Mouse (Mus musculus): ENCODE measurements at regions not wholly inside any gene's neighbourhood (a gene's known extent, or its start where the extent isn't known, plus 50 kb on each side); places are given as distances from the start of the nearest gene placed in this dataset.
A peak's percentile ranks its signal among the peaks of the same experiment; 100 is the strongest.
"Not testable (repeated sequence)": the region's sequence is repeated elsewhere in the genome, so short reads cannot be mapped to it uniquely, and the experiment has no call there.

DNA sequence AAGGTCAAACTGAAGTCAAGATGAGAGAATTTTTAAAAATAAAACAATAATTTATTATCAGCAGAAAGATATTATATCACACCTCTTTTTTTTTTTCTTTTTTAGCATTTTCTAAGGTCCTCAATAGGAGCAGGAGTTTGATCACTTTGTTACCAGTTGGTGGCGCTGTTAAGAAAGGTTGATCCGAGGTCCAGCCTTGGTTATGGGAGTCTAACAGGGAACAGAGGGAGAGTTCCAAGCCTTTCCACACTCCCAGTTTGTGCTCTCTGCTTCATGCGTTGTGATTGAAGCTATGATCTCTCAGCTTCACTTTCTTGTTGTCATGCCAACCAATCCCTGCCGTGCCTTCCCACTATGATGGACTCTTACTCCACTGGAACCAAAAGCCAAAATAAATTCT, 83.8 kb downstream of the Fam174a start:
- no peak for ATAC-seq (ENCODE audit: insufficient number of reproducible peaks, low FRiP score, low TSS enrichment)

DNA sequence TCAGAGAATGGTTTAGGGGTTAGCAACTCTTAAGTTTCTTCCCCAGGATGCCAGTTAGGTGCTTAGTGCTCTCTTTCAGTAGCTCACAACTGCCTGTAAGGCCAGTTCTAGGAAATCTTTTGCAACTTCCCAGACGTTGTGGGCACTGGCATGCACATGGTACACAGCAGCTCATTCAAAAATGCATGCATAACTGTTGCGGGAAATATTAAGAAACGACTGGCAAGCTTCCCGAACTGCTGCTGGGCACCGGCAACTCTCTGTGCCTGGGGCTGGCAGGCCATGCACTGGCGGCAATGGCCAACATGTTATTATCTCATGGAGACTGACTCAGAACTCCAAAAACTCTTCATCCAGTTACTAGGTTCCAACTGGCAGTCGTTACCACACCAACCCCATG, 86.3 kb downstream of the Fam174a start:
- no peak for ATAC-seq (ENCODE audit: insufficient number of reproducible peaks, low FRiP score, low TSS enrichment)

DNA sequence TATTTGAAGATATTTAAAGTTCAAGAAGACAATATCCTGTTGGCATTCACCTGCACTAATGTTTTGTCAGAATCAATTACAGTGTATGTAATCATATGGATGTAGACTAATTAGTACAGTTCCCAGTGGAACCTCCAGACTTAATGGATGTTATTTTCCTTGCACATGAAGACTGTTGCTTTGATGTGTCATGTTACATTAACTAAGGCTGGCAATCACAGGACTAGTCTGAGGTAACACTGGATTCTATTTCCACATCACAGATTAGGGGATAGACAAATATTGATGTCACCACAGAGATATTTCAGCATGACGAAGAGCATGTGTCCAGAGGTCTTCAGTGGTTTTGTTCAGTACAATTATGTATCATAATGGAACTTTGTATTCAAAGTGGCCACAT, 108.8 kb downstream of the Fam174a start:
- no peak for ATAC-seq (ENCODE audit: insufficient number of reproducible peaks, low FRiP score, low TSS enrichment)

DNA sequence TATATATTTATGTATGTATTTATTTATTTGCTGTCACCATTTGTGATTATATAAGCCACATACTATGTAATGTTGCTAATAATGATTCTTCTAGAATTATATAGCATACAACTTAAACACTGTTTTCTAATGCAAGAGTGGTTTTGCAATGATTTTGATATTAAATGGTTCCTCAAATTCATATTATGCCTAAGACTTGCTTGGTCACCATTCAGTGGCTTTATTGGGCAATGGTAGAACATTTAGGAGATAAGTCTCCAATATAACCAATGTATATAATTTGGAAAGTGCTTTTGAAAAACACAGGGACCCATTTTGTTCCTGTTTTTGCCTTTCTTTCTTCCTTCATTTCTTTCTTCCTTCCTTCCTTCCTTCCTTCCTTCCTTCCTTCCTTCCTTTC, 112.0 kb downstream of the Fam174a start:
- ATAC-seq (ENCODE audit: insufficient number of reproducible peaks, low FRiP score, low TSS enrichment) = no peak

DNA sequence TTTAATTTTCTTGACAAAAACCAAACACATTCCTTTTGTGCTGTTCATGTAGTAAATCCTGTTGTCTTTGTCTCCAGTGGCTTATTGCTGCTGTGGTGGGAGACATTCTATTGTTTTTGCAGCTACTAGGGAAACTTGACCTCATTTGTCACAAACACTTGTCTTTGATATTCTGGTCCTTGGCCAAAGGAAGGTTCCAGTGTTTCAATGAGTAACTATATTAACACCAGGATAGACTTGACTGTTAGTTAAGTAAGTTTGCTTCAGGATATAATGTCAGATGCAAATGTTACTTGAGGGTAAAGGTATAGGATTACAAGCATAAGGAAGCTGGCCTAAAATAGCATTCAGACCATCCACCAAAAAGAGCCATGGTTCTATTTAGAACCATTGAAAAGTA, 123.7 kb downstream of the Fam174a start:
- no peak for ATAC-seq (ENCODE audit: insufficient number of reproducible peaks, low FRiP score, low TSS enrichment)

DNA sequence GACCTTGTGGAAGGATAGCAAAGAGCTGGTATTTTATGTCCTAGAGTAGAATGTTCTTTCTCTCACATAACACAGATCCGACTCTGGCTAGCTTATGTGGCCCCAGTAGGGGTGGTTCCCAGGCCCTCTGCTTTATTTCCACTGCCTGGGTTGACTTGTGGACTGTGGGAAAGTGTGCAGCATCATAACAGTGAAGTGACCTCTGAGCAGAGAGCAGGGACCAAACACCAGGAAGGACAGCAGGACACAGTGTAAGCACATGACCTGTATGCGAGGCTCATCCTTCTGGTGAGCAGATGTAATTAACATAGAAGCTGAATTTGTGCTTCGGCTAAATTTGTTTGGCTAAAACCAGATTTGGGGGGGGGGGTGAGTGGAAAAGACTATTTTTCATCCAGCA, 132.1 kb downstream of the Fam174a start:
- no peak for ATAC-seq (ENCODE audit: insufficient number of reproducible peaks, low FRiP score, low TSS enrichment)

DNA sequence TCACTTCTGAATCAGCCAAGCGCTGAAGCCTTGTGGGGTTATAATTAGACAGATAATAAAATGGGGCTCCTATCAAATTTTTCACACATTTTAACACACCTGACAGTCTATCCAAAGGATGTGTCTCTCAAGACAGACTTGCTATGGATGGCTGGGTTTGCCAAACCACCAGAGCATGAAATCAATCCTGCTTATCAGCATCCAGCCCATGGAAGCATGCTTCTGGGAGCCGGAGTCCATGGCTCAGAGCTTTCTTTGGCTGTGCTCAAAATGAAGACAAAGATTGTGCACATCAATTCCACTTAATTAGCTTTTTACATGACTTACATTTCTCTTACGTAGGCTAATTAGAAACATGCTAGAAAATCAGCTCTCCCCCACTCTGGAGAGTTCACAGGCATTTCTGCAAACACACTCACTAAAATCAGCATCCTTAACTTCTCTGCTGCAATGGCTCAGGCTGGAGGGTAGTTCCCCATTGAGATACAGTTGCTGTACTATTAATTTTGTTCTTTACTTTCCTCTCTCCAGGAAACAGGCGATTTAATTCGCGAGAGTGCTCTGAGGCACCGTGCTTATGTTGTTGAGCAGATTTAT, 135.6 kb downstream of the Fam174a start:
- ATAC-seq (ENCODE audit: insufficient number of reproducible peaks, low FRiP score, low TSS enrichment) = no peak

DNA sequence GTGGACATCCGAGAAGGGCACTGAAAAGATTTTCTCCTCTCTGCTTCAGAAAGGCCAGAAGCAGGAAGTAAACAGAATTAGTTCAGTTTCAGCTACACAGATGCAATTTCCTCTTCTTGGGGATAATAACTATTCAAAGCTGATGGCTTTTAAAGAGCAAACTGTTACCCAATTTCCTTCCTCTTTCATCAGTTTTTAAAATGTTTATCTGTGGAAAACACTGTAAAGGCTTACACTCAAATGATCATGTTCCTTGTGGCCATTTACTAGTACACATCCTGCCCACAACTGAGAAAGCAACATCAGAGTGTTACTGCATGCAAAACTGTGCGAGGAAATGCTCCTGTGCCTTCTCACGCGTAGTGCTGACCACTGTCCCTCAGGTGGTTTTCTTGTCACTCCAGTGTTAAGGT, 137.5 kb downstream of the Fam174a start:
- ATAC-seq (ENCODE audit: insufficient number of reproducible peaks, low FRiP score, low TSS enrichment) = no peak

DNA sequence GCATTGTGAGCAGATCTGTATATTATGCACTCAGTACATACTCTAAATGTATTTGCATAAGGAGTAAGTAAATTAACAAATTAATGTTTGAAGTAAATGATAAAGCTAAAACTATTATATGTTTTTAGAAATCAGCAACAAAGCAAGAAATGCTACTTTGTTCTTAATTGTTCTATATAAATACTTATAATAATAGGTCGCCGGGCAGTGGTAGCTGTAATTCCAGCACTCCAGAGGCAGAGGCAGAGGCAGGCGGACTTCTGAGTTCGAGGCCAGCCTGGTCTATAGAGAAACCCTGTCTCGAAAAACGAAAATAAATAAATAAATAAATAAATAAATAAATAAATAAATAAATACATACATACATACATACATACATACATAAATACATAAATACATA, 138.3 kb downstream of the Fam174a start:
- ATAC-seq (ENCODE audit: insufficient number of reproducible peaks, low FRiP score, low TSS enrichment) = 0 out of 2 replicates have a peak, but pooled peaks have one; percentile 70

DNA sequence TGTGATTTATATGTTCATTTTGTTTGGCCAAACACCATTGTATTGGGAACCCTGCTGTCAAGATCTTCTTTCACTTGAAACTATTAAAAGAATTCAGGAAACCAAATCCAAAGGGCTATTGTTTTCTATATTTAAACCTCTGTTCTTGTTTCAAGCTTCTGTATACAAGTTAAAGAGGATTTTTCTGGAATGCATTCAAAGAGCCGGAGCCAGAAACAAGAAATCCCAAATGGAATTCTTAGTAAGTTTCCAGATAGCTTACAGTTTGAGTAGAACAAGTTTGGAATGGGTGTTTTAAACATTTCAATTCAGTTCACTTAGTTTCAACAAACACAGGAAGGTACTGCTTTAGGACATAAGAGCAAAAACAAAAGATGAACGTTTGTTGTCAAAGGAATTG, 140.8 kb downstream of the Fam174a start:
- no peak for ATAC-seq (ENCODE audit: insufficient number of reproducible peaks, low FRiP score, low TSS enrichment)

DNA sequence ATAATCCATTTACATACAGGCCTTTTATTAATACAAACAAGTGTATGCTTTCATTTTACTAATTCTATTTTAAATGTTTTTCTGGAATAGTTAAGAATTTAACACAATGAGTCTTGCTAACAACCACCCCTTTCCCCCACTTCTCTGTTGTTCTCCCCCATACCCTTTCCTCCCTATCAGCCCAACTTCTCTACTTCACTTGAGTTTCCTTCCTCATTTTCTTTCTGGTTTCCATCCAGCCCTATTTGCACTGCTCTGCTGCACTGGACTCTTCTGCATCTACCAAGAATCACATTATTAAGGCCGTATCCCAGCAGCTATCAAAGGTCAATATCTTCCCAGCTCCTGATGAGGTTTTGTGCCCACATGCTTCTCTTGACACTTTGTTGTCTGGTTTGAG, 145.9 kb downstream of the Fam174a start:
- no peak for ATAC-seq (ENCODE audit: insufficient number of reproducible peaks, low FRiP score, low TSS enrichment)

DNA sequence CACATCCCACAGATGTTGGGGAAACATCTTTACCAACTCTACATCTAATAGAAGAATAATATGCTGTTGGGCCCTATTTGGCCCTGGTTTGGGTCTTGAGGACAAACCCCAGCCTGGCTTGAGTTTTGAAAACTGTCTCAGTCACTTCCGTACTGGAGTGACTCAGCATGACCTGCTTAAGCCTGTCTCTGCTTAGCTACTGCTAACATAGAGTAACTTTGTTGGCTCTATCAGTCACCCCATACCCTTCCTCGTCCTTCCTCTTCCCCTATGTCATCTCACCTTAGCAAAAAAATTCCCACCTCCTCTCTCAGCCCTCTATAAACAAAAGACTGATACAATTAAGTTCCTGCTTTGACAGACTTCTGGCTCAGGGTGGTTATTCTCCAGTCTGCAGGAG, 154.7 kb downstream of the Fam174a start:
- no peak for ATAC-seq (ENCODE audit: insufficient number of reproducible peaks, low FRiP score, low TSS enrichment)

DNA sequence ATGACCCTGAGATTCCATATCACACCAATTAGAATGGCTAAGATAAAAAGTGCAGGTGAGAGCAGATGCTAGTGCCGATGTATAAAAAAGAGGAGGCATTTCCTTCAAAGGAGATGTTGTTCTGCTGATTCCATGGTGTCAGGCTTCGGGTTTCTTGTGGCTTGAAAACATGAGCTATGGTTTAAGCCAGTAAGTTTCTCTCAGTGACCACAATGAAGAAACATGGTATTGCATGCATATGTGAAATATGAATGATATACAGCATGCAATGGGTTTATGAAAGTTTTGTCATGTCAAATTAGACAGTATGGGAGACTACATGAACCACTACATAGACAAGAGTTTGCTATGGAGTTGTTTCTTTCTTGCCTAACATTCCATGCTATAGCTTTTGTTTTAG, 155.3 kb downstream of the Fam174a start:
- ATAC-seq (ENCODE audit: insufficient number of reproducible peaks, low FRiP score, low TSS enrichment) = no peak

DNA sequence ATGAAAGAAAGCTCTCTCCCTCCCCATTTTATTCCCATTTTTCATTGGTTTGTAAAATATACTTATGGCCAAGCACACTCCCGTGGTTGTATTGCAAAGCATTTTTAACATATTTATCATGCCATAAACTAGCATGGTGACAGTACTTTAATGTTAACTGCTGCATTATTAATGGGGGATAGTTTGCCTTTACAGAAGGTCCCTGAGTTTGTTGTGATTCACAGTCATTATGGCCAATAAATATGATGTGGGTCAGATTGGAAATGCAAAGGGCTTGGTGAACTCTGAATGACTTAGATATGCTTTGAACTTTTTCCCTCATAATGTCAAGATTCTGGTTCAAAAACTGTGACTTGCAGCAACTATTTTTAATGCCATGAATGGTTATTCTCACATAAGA, 157.1 kb downstream of the Fam174a start:
- ATAC-seq (ENCODE audit: insufficient number of reproducible peaks, low FRiP score, low TSS enrichment) = no peak

DNA sequence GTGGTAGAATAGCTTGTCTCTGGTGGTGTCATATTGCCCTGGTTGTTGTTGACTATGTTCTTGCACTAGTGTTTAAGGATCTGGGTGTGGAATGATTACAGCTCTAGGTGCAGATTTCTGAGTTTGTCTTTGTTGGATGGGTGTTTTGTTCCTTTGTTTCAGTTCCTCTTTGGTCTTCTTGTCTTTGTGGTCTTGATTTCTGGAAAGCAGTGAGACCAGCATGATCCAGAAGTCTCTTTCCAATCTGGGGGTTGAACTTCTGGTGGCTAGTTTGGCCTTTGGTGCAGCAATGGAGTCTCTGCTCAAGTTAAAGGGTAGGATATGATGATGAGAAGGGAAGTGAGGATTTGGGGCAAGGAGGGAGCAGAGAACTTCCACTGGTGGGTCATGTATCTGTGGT, 174.4 kb downstream of the St8sia4 start:
- no peak for ATAC-seq (ENCODE audit: insufficient number of reproducible peaks, low FRiP score, low TSS enrichment)

DNA sequence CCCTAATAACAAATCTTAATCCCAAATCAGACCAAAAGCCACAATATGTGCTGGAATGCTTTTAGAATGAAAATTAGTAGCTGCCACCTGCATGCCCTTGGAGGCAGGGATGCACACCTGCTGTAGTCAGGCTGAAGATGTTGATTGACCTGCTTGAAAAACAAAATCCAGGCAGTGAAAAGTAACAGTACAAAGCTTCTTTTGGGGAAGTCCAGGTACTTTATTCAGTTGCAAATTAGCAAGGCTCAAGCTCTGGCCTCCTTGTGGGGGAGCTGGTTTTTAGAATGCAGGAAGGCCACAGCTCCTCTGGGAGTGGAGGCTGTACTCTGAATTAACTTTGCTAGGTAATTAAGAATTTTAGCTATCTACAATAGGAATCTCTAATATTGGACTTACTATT, 166.7 kb downstream of the St8sia4 start:
- ATAC-seq (ENCODE audit: insufficient number of reproducible peaks, low FRiP score, low TSS enrichment) = not testable (repeated sequence)

DNA sequence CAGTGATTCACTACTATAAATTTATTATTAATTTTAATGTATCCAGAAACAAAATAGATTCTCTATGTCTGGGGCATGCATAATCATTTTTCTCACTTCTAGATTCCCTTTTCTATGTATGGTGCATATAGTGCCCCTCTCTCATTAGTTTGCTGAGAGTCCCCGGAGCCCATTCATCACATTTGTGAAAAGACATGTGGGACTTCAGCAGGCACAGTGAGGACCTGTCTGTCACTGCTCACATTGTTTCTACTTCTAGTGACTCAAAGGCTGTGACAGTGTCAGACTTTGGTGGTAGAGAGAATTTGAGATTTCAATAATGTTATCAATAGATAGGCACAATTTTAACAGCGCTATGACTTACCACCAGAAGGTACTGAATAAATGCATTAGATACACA, 158.7 kb downstream of the St8sia4 start:
- no peak for ATAC-seq (ENCODE audit: insufficient number of reproducible peaks, low FRiP score, low TSS enrichment)

DNA sequence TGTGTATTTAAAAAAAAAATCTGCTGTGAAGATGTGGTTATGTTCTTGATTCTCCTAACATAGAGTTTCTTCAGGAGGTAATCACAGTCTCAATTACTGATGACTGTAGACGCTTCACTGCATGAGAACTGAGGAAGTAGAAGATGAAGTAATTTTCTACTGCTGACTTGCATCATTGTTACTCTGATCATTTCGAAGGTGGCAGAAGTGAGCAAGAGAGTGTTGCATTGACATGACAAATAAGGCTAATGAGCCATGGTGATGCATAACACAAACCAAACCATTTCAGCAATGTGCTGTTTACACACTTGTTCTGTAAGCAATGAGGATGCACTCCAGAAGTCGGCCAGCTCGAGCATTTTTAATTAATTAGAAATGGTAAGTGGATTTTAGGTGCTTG, 138.6 kb downstream of the St8sia4 start:
- ATAC-seq (ENCODE audit: insufficient number of reproducible peaks, low FRiP score, low TSS enrichment) = no peak

DNA sequence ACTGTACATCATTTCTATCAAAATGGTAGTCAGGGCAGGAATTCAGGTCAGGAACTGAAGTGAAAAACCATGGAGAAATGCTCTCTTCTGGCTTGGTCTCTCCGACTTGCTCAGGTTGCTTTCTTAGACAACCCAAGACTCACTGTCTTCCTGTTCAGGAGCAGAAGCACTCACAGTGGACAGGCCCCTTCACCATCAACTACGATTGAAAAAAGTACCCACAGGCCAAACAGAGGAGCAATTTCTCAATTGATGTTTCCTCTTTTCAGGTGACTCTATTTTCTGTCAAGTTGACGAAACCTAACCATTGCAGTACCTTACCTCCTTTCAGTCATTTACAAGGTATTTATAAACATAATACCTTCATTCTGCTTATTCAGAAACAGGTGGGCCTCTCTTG, 136.4 kb downstream of the St8sia4 start:
- ATAC-seq (ENCODE audit: insufficient number of reproducible peaks, low FRiP score, low TSS enrichment) = no peak

All from cerebellum, adult (tissue).